Mouse (Mus musculus): ENCODE results near the gene Blmh.

DNA sequence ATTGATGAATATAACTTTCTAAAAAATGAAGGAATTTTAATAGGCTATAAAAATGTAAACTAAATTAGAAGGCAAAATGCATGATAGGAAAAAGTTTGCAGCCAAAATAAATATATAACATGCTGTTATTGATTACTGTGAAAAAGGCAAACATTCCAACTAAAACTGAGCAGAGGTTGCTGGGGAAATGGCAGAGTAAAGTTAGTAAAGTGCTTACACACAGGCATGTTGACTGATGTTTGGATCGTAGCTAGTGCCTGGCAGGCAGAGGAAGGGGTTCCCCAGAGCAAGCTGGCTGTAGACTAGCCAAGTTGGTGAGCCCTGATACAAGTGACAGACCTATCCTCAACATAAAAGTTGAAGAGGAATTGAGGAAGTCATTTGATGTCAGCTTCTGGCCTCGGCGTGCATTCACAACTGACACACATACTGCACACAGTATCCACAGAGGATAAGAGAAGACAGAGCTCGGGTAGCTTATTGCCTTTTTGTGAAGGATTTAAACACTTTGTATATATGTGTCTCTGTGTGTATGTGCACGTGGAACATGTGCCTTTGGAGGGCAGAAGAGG is 57.0 kb downstream of the Blmh start:
- TF ChIP-seq CTCF (IDR thresholded peaks at IDR 0.05; ENCODE audit: extremely low read depth, insufficient read length, insufficient replicate concordance, low read depth, low read length) (no peak), POLR2A (IDR thresholded peaks at IDR 0.05; ENCODE audit: low read depth, low read length) (no peak)
